Mouse (Mus musculus) brain, embryonic 14.5 days (tissue): Measurements from ENCODE around the gene Ddost.

Experiments
- CTCF ChIP-seq: fragments of 200-500 bp; IDR thresholded peaks from 2 replicates; pipeline ENCODE4 v1.5.1; 2012; ENCODE audit warnings: inconsistent platforms, mild to moderate bottlenecking, moderate library complexity, borderline replicate concordance; ENCODE audit not compliant: insufficient read depth, insufficient read length; ENCODE audit errors: extremely low read depth
- POLR2A ChIP-seq: fragments of 200-500 bp; IDR thresholded peaks from 2 replicates; pipeline ENCODE4 v1.6.1; 2012; ENCODE audit warnings: mild to moderate bottlenecking, inconsistent platforms, borderline replicate concordance; ENCODE audit not compliant: poor library complexity, insufficient read depth, insufficient read length, severe bottlenecking; ENCODE audit errors: extremely low read depth

GRCm38 (mm10) chr4:138327891-138328470 is 23.5 kb downstream of the Ddost start:
- TF ChIP-seq CTCF (no peak), POLR2A (no peak)
